ENCODE assay signal across 8 mouse cellular contexts in the genomic region with DNA sequence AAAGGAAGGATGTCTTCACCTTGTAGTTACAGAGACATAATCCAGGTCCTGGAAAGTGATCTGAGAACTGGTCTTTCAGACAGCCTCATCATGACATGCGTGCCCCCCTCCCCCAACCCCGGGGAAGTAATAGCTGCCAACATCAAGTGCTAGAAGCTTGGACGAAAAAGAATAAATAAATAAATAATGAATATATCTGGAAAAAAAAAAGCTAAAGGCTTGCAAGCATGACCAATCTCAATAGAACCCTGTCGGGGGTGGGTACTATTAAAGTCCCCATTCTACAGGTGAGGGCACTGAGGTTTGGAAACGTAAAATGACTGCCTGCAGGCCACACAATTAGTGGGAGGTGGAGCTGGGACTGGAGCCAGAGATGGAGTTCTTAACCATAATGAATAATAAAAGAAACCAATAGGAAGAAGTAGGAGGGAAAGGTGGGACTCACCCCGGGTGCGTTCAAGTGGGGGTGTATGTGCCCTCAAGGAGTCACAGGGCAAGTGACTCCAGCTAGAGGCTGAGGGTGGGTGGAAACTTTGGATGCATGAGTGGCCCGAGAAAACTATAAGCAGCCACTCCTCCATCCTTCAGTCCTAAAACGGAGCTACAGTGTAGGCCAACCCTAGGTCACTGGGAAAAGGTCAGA. TPM values are rescaled to one million over a fixed set of nuclear protein-coding genes. Genes with fewer than 3 reads are reported as not detected.
DNase-seq lines count a peak whose midpoint lies in the region; ATAC-seq lines count a peak whose summit lies in the region.

No protein-coding gene starts in this region.

- H3K27ac ChIP-seq in embryonic facial prominence, embryonic 11.5 days (replicated peaks; ENCODE audit: low read depth, low read length) = no peak overlapping the region
- H3K27ac ChIP-seq in hindbrain, embryonic 13.5 days = no peak overlapping the region
- H3K27ac ChIP-seq in liver, embryonic 11.5 days (ENCODE audit: low read depth, low read length) = no peak overlapping the region
- no peak overlapping the region for H3K27ac ChIP-seq in neural tube, embryonic 13.5 days (replicated peaks)

- peak overlapping the region; percentile 91 for H3K9ac ChIP-seq in embryonic facial prominence, embryonic 11.5 days (replicated peaks; ENCODE audit: low read length)
- H3K9ac ChIP-seq in hindbrain, embryonic 13.5 days = peak overlapping the region; percentile 93
- H3K9ac ChIP-seq in liver, embryonic 11.5 days (ENCODE audit: low read depth, low read length) = peak overlapping the region; percentile 91
- H3K9ac ChIP-seq in neural tube, embryonic 13.5 days = peak overlapping the region; percentile 96

- peak overlapping the region; percentile 87 for H3K4me3 ChIP-seq in embryonic facial prominence, embryonic 11.5 days (ENCODE audit: low read depth, low read length)
- H3K4me3 ChIP-seq in hindbrain, embryonic 13.5 days = peak overlapping the region; percentile 81
- H3K4me3 ChIP-seq in liver, embryonic 11.5 days (ENCODE audit: low read depth, low read length) = peak overlapping the region; percentile 80
- peak overlapping the region; percentile 81 for H3K4me3 ChIP-seq in neural tube, embryonic 13.5 days

- H3K27me3 ChIP-seq in embryonic facial prominence, embryonic 11.5 days (ENCODE audit: control insufficient read depth, insufficient read depth, low read length) = no peaks in the 10 kb centered on the region
- no peaks in the 10 kb centered on the region for H3K27me3 ChIP-seq in hindbrain, embryonic 13.5 days
- H3K27me3 ChIP-seq in liver, embryonic 11.5 days (replicated peaks; ENCODE audit: control insufficient read depth, insufficient read depth, low read length) = no peaks in the 10 kb centered on the region
- no peaks in the 10 kb centered on the region for H3K27me3 ChIP-seq in neural tube, embryonic 13.5 days

- H3K36me3 ChIP-seq in embryonic facial prominence, embryonic 11.5 days (replicated peaks; ENCODE audit: control insufficient read depth, insufficient read depth, low read depth, low read length) = no peaks in the 10 kb centered on the region
- H3K36me3 ChIP-seq in hindbrain, embryonic 13.5 days = peaks cover 4% of the 10 kb centered on the region
- H3K36me3 ChIP-seq in liver, embryonic 11.5 days (ENCODE audit: control insufficient read depth, insufficient read depth, low read length) = peaks cover 1% of the 10 kb centered on the region; the same call in 1 of the 2 replicates
- H3K36me3 ChIP-seq in neural tube, embryonic 13.5 days = peaks cover 2% of the 10 kb centered on the region

- H3K4me2 ChIP-seq in embryonic facial prominence, embryonic 11.5 days (ENCODE audit: low read depth, low read length) = peak overlapping the region; percentile 92
- H3K4me2 ChIP-seq in hindbrain, embryonic 13.5 days = peak overlapping the region; percentile 95
- H3K4me2 ChIP-seq in liver, embryonic 11.5 days = peak overlapping the region; percentile 98
- H3K4me2 ChIP-seq in neural tube, embryonic 13.5 days = peak overlapping the region; percentile 95

- no peaks in the 10 kb centered on the region for H3K9me3 ChIP-seq in embryonic facial prominence, embryonic 11.5 days (replicated peaks; ENCODE audit: control insufficient read depth, low read length)
- H3K9me3 ChIP-seq in hindbrain, embryonic 13.5 days = no peaks in the 10 kb centered on the region
- no peaks in the 10 kb centered on the region for H3K9me3 ChIP-seq in liver, embryonic 11.5 days (ENCODE audit: control insufficient read depth, low read length)
- no peaks in the 10 kb centered on the region for H3K9me3 ChIP-seq in neural tube, embryonic 13.5 days

- peak; percentile 46 for DNase-seq in cerebellum, adult 8-10 months
- no peak for DNase-seq in embryonic facial prominence, embryonic 11.5 days (ENCODE audit: low spot score)
- no peak for DNase-seq in liver, embryonic 11.5 days (ENCODE audit: low spot score)
- DNase-seq in right cerebral cortex, postnatal 4 days = no peak
- no peak for DNase-seq in urinary bladder, postnatal 36 days (ENCODE audit: low spot score in 2 of 2)

- ATAC-seq in cerebellum, adult (ENCODE audit: insufficient number of reproducible peaks, low FRiP score, low TSS enrichment) = no peak
- no peak for ATAC-seq in embryonic facial prominence, embryonic 11.5 days (replicated peaks; ENCODE audit: insufficient number of reproducible peaks, low FRiP score, low TSS enrichment, low read depth)
- ATAC-seq in hindbrain, embryonic 13.5 days (ENCODE audit: low FRiP score) = no peak
- no peak for ATAC-seq in liver, embryonic 11.5 days (replicated peaks; ENCODE audit: low FRiP score)
- ATAC-seq in neural tube, embryonic 13.5 days (ENCODE audit: low read depth) = no peak

- WGBS in embryonic facial prominence, embryonic 11.5 days = 45% methylated on average over 9 of the region's 9 CpGs
- WGBS in hindbrain, embryonic 13.5 days = 39% methylated on average over 9 of the region's 9 CpGs
- WGBS in liver, embryonic 11.5 days = 60% methylated on average over 9 of the region's 9 CpGs
- WGBS in neural tube, embryonic 13.5 days = 34% methylated on average over 9 of the region's 9 CpGs

- H3K4me1 ChIP-seq in embryonic facial prominence, embryonic 11.5 days (ENCODE audit: control insufficient read depth, insufficient read depth, low read length) = no peaks in the 10 kb centered on the region
- peaks cover 40% of the 10 kb centered on the region for H3K4me1 ChIP-seq in hindbrain, embryonic 13.5 days (replicated peaks)
- H3K4me1 ChIP-seq in liver, embryonic 11.5 days (replicated peaks; ENCODE audit: control insufficient read depth, insufficient read depth, low read length) = peaks cover 17% of the 10 kb centered on the region
- H3K4me1 ChIP-seq in neural tube, embryonic 13.5 days (replicated peaks) = peaks cover 42% of the 10 kb centered on the region

RNA-seq across cellular contexts. Expression of a gene that starts 18.1 kb away (rescaled TPM):
- 1.9 and 3.1 TPM in 2 replicates for polyA plus RNA-seq in embryonic facial prominence, embryonic 11.5 days (2014; fragmentation: Nextera tagmentation; extraction: Ambion mirVana)
- polyA plus RNA-seq in hindbrain, embryonic 13.5 days (2015; fragmentation: Nextera tagmentation; extraction: Ambion mirVana) = 3.4 and 4.4 TPM in 2 replicates
- polyA plus RNA-seq in liver, embryonic 11.5 days (2014; fragmentation: Nextera tagmentation; extraction: Ambion mirVana) = 2.1 and 3.1 TPM in 2 replicates
- 2.8 and 4.3 TPM in 2 replicates for polyA plus RNA-seq in neural tube, embryonic 13.5 days (2015; fragmentation: Nextera tagmentation; extraction: Ambion mirVana)

RNA-seq across cellular contexts. Expression of a gene that starts 29.9 kb away (rescaled TPM):
- polyA plus RNA-seq in embryonic facial prominence, embryonic 11.5 days (2014; fragmentation: Nextera tagmentation; extraction: Ambion mirVana) = 32.4 and 36.4 TPM in 2 replicates
- polyA plus RNA-seq in hindbrain, embryonic 13.5 days (2015; fragmentation: Nextera tagmentation; extraction: Ambion mirVana) = 2.8 and 4.1 TPM in 2 replicates
- polyA plus RNA-seq in liver, embryonic 11.5 days (2014; fragmentation: Nextera tagmentation; extraction: Ambion mirVana) = 1.7 and 3.5 TPM in 2 replicates
- polyA plus RNA-seq in neural tube, embryonic 13.5 days (2015; fragmentation: Nextera tagmentation; extraction: Ambion mirVana) = 1.0 and 3.3 TPM in 2 replicates

RNA-seq across cellular contexts. Expression of a gene that starts 40.6 kb away (rescaled TPM):
- 9.3 and 9.9 TPM in 2 replicates for polyA plus RNA-seq in embryonic facial prominence, embryonic 11.5 days (2014; fragmentation: Nextera tagmentation; extraction: Ambion mirVana)
- 13.4 and 14.1 TPM in 2 replicates for polyA plus RNA-seq in hindbrain, embryonic 13.5 days (2015; fragmentation: Nextera tagmentation; extraction: Ambion mirVana)
- polyA plus RNA-seq in liver, embryonic 11.5 days (2014; fragmentation: Nextera tagmentation; extraction: Ambion mirVana) = 10.7 and 15.0 TPM in 2 replicates
- polyA plus RNA-seq in neural tube, embryonic 13.5 days (2015; fragmentation: Nextera tagmentation; extraction: Ambion mirVana) = 12.3 and 14.2 TPM in 2 replicates

RNA-seq across cellular contexts. Expression of a gene that starts 47.7 kb away (rescaled TPM):
- polyA plus RNA-seq in embryonic facial prominence, embryonic 11.5 days (2014; fragmentation: Nextera tagmentation; extraction: Ambion mirVana) = 23.6 and 26.6 TPM in 2 replicates
- polyA plus RNA-seq in hindbrain, embryonic 13.5 days (2015; fragmentation: Nextera tagmentation; extraction: Ambion mirVana) = 17.7 and 22.2 TPM in 2 replicates
- polyA plus RNA-seq in liver, embryonic 11.5 days (2014; fragmentation: Nextera tagmentation; extraction: Ambion mirVana) = 23.4 and 24.8 TPM in 2 replicates
- polyA plus RNA-seq in neural tube, embryonic 13.5 days (2015; fragmentation: Nextera tagmentation; extraction: Ambion mirVana) = 17.7 TPM in 2 replicates

RNA-seq across cellular contexts. Expression of a gene that starts 57.3 kb away (rescaled TPM):
- polyA plus RNA-seq in embryonic facial prominence, embryonic 11.5 days (2014; fragmentation: Nextera tagmentation; extraction: Ambion mirVana) = 7.3 and 8.6 TPM in 2 replicates
- polyA plus RNA-seq in hindbrain, embryonic 13.5 days (2015; fragmentation: Nextera tagmentation; extraction: Ambion mirVana) = 6.7 and 8.3 TPM in 2 replicates
- polyA plus RNA-seq in liver, embryonic 11.5 days (2014; fragmentation: Nextera tagmentation; extraction: Ambion mirVana) = 8.7 and 10.0 TPM in 2 replicates
- polyA plus RNA-seq in neural tube, embryonic 13.5 days (2015; fragmentation: Nextera tagmentation; extraction: Ambion mirVana) = 7.0 and 7.8 TPM in 2 replicates
